In the genomic region with DNA sequence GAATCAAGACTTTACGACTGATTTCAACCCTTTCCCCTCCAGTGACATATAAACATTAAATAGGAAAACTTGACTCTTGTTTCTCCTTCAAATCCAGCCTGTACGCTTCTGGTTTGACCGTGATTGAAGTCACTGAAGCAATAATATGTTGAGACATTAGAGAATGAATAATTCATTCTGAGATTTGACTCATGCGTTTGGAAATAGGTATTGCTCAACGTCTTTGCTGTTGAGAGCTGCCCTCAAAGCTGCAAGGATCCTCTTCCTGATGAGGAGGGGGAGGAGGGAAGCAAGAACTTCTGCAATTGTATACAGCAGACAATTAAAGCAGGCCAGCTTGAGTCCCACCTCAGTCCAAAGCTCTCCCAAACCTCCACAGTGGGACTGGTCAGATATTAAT, we compare ENCODE assay signal across 9 mouse cellular contexts.
A peak's percentile ranks its signal among the peaks of the same experiment; 100 is the strongest.
DNase-seq lines count a peak whose midpoint lies in the region; ATAC-seq and TF ChIP-seq lines count a peak whose summit lies in the region.
"Had no signal": no experiment of that assay in that cellular context is flagged by ENCODE, and none has a peak within 500 bp of the region (broad histone marks: within the 10 kb centered on the region; RNA-seq: fewer than 3 reads in every experiment).

No protein-coding gene starts in this region.

- H3K4me2 ChIP-seq in liver, embryonic 14.5 days (ENCODE audit: low read depth): no peak overlapping the region
- no peak overlapping the region for H3K4me2 ChIP-seq in liver, embryonic 12.5 days
- H3K4me2 ChIP-seq: embryonic facial prominence, embryonic 13.5 days had no signal

- ATAC-seq in liver, embryonic 14.5 days (ENCODE audit: insufficient read depth): no peak
- no peak for ATAC-seq in liver, embryonic 12.5 days
- peak; percentile 39 to 68; a peak in 1 of 4 replicates for ATAC-seq in hematopoietic stem cell, adult 5-6 weeks (replicated peaks in 1 of 2; ENCODE audit: insufficient read depth in 1 of 2, low FRiP score in 2 of 2, low TSS enrichment in 1 of 2, low read depth in 1 of 2, poor library complexity in 2 of 2, severe bottlenecking in 2 of 2)
- ATAC-seq in frontal cortex, adult (ENCODE audit: low TSS enrichment): no peak

- no peaks in the 10 kb centered on the region for H3K9me3 ChIP-seq in liver, embryonic 14.5 days (ENCODE audit: control insufficient read depth, low read length)
- H3K9me3 ChIP-seq in liver, embryonic 12.5 days (replicated peaks): no peaks in the 10 kb centered on the region
- H3K9me3 ChIP-seq: embryonic facial prominence, embryonic 13.5 days had no signal

- no peak for TF ChIP-seq CTCF in liver, embryonic 14.5 days (IDR thresholded peaks at IDR 0.05; ENCODE audit: low read depth)
- no peak for TF ChIP-seq CTCF in small intestine, adult 2 months (IDR thresholded peaks at IDR 0.05; ENCODE audit: extremely low read depth, insufficient read length, insufficient replicate concordance, low read depth, low read length)

- H3K27ac ChIP-seq in liver, embryonic 14.5 days: no peak overlapping the region
- no peak overlapping the region for H3K27ac ChIP-seq in liver, embryonic 12.5 days
- peak overlapping the region; percentile 2; the same call in 1 of the 2 replicates for H3K27ac ChIP-seq in small intestine, adult 2 months (ENCODE audit: insufficient read depth, low read depth, low read length)
- H3K27ac ChIP-seq: embryonic facial prominence, embryonic 13.5 days had no signal

- H3K4me3 ChIP-seq in liver, embryonic 14.5 days (ENCODE audit: insufficient read depth in 1 of 2, low read depth in 2 of 2, low read length in 2 of 2): no peak overlapping the region
- no peak overlapping the region for H3K4me3 ChIP-seq in liver, embryonic 12.5 days
- H3K4me3 ChIP-seq in small intestine, adult 2 months (ENCODE audit: low read depth, low read length): no peak overlapping the region
- H3K4me3 ChIP-seq: embryonic facial prominence, embryonic 13.5 days had no signal

- no peaks in the 10 kb centered on the region for H3K36me3 ChIP-seq in liver, embryonic 14.5 days (replicated peaks; ENCODE audit: control insufficient read depth, insufficient read depth, low read depth)
- peaks cover 11% of the 10 kb centered on the region for H3K36me3 ChIP-seq in liver, embryonic 12.5 days
- peaks cover 8% of the 10 kb centered on the region; the same call in 1 of the 2 replicates for H3K36me3 ChIP-seq in small intestine, adult 2 months (ENCODE audit: control insufficient read depth, insufficient read depth, low read length)

- TF ChIP-seq POLR2A in small intestine, adult 2 months (IDR thresholded peaks at IDR 0.05; ENCODE audit: low read depth, low read length): no peak

- 48% methylated on average over 5 of the region's 5 CpGs for WGBS in liver, embryonic 14.5 days (ENCODE audit: insufficient replicate concordance)
- WGBS in liver, embryonic 12.5 days (ENCODE audit: insufficient replicate concordance): 54% methylated on average over 5 of the region's 5 CpGs
- 52% methylated on average over 5 of the region's 5 CpGs for WGBS in small intestine, adult 2 months

- H3K4me1 ChIP-seq in liver, embryonic 14.5 days (replicated peaks; ENCODE audit: control insufficient read depth in 2 of 2, insufficient read depth in 2 of 2, low read length in 1 of 2): peaks cover 0 to 2% of the 10 kb centered on the region in 2 experiments; a peak in 1 of 4 replicates
- H3K4me1 ChIP-seq in liver, embryonic 12.5 days: peaks cover 8% of the 10 kb centered on the region; the same call in 1 of the 2 replicates
- peaks cover 5% of the 10 kb centered on the region; the same call in 1 of the 2 replicates for H3K4me1 ChIP-seq in small intestine, adult 2 months (ENCODE audit: control insufficient read depth, insufficient read depth, insufficient read length, low read length)

- H3K27me3 ChIP-seq in liver, embryonic 14.5 days (ENCODE audit: control insufficient read depth, insufficient read depth, low read length): no peaks in the 10 kb centered on the region
- H3K27me3 ChIP-seq in liver, embryonic 12.5 days (replicated peaks): no peaks in the 10 kb centered on the region
- H3K27me3 ChIP-seq in small intestine, adult 2 months (ENCODE audit: control insufficient read depth, insufficient read depth, low read length): no peaks in the 10 kb centered on the region
- H3K27me3 ChIP-seq: embryonic facial prominence, embryonic 13.5 days had no signal

- no peak overlapping the region for H3K9ac ChIP-seq in liver, embryonic 14.5 days (replicated peaks)
- H3K9ac ChIP-seq in liver, embryonic 12.5 days: no peak overlapping the region
- H3K9ac ChIP-seq: embryonic facial prominence, embryonic 13.5 days had no signal

- TF ChIP-seq EP300 in liver, embryonic 14.5 days (IDR thresholded peaks at IDR 0.05; ENCODE audit: low read depth): no peak

- peak; percentile 31 for DNase-seq in adrenal gland, postnatal 14 days
- DNase-seq in adrenal gland, postnatal 4 days (ENCODE audit: low spot score in 2 of 2): no peak
- peak in 2 of 3 experiments; percentile 7 to 16 for DNase-seq in liver, embryonic 14.5 days (ENCODE audit: low read depth in 3 of 3, low spot score in 3 of 3)
- no peak for DNase-seq in cerebellum, postnatal 25 days

Comparison
In these comparisons a context has a peak if more than half of its experiments do, and no peak if none do; other contexts are left out.
1. DNase-seq: peak in adrenal gland, postnatal 14 days (single experiment) and liver, embryonic 14.5 days (2 of 3); none in adrenal gland, postnatal 4 days (0 of 2) and cerebellum, postnatal 25 days (0 of 2).
2. ATAC-seq: peak in hematopoietic stem cell, adult 5-6 weeks (2 of 2); none in liver, embryonic 14.5 days (single experiment), liver, embryonic 12.5 days (single experiment) and frontal cortex, adult (single experiment).